Mouse (Mus musculus) layer of hippocampus, adult 11-12 months (tissue): ENCODE measurements at regions not wholly inside any gene's neighbourhood (a gene's known extent, or its start where the extent isn't known, plus 50 kb on each side); places are given as distances from the start of the nearest gene placed in this dataset.

ENCODE experiments used
- DNase-seq: peaks from one replicate; pipeline ENCODE4 v3.0.0; 2022; ENCODE audit warnings: low spot score

DNA sequence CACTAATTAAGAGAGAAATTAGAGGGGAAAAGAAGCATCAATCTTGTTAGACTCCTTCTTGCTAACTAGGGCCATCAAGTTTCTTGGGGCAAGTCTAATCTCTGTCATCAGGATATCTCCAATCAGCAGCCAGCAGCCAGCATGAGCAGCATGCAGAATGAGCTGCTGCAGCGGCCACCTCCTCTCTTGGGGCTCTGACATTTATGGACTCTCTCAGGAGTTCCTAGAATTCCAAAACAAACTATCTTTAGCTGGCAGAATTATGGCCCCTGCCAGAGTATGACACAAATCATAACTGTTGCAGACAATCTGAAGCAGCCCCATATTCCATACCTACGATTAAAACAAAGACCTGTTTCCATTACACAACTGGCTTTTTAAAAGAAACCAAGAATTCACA, 56.0 kb upstream of the Tfap2a start:
- DNase-seq: no peak

DNA sequence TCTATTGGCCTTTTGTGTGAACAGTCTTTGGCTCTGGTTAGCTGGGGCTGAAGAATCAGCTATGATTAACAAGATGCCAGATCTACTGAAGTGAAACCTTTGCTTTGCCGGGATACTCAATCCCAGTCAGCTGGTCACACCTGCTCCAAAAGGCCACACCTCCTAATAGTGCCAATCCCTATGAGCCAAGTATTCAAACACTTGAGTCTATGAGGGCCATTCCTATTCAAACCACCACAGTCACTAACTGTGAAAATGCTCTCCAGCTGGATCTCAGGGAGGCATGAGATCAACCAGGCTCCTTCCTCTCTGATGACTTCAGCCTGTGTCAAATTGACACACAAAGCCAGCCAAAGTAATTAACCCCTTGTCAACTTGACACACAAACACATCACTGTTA, 54.8 kb upstream of the Tfap2a start:
- DNase-seq: no peak

DNA sequence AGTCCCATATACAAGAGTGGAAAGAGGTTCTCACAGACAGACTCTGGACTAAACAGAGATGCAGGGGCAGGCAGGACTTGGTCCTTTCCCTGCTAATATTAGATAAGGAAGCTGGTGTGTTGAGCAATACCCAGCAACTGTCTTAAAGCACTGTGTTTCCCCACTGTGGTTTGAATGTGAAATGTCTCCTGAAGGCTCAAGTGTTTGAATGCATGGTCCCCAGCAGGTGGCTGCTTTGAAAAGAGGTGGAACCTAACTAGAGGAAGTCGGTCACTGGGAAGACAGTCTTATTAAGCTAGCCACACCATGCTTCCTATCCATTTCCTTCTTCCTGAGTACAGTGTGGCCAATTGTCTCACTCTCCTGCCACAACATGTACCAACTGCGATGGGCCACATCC, 50.0 kb upstream of the Tfap2a start:
- DNase-seq: peak; percentile 3
